Mouse (Mus musculus) activated CD4-positive, CD25-positive, alpha-beta regulatory T cell, adult 4 months (primary cell): ENCODE measurements around the gene Gm49322. TPM values are rescaled to one million over a fixed set of nuclear protein-coding genes. Genes with fewer than 3 reads are reported as not detected.
A peak's percentile ranks its signal among the peaks of the same experiment; 100 is the strongest.

Source experiments
- ATAC-seq: one replicate; pipeline ENCODE4 v1.8.0; 2017
- polyA plus RNA-seq, 2 experiments: library from polyadenylated mRNA; unstranded; fragments of 100-300 nt; shearing (Covaris generic); gene quantifications; one replicate each; pipeline ENCODE4 v1.2.1; 2017

Gm49322 gene
- polyA plus RNA-seq, 2 experiments from 2014 or later, result 9.5 to 11.5 TPM

DNA sequence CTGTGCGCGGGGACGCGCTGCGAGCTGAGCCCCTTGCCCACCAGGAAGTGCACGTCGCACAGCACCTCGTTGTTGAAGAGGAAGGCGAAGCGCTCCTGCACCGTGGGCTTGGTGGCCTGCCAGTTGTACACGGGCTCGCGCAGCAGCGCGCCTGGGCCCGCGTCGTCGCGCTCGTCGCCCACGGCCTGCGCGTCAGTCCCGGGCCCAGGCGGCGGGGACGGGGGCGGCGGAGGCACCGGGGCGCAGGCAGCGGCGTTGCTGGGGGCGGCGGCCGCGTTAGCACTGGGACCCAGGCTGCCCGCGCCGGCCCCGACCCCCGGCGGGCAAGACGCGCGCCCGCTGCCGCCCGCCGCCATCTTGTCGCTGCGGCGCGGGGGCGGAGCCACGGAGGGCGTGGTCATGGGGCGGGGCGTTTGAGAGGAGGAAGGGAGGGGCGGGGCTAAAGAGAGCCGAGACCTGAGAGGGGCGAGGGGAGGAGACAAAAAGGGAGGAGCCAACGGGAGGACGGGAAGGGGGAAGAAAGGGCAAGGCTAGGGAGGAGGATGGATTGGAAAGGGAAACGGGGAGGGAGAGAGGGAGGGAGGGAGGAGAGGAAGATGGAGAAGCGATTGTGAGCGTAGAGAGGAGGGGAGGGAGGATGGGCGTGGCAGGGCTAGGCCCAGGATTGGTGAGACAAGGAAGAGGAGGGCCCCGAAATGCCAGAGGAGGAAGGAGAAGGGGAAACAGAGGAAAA lies 50.5 kb downstream of the Gm49322 start:
- ATAC-seq, result peak; percentile 40

DNA sequence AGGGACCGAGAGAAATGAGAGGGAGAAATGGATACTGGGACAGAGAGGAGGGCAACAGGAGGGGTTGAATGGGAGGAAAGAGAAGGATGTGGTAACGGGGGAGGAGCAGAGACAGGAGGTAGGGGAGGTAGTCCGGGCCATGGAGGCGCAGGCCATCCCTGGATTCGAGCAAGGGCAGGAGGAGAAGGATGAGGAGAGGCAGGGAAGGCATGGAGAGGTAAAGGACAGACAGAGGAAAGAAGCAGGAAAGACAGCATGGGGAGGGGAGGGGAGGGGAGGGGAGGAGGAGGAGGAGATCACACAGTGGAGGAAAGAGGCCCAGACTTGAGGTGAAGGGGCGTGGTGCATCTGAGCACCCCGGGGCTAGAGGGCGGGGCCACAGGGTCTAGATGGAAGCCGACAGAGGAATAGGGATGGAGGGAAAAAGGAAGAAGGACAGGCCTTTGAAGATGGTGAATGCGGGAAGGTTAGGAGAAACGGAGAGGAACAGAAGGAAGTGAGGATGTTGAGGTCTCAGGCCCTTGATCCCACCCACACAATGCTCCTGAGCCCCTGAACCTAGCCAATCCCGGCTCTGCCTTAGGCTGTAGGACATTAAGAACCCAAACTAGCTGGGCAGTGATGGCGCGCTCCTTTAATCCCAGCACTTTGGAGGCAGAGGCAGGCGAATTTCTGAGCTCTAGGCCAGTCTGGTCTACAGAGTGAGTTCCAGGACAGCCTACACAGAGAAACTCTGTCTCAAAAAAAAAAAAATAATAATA lies 51.2 kb downstream of the Gm49322 start, which contains the start of gene Btbd2:
TSS of gene Btbd2 (minus strand) at position 209 of the 761 bp plus-strand sequence.
- ATAC-seq, result peak; percentile 40

DNA sequence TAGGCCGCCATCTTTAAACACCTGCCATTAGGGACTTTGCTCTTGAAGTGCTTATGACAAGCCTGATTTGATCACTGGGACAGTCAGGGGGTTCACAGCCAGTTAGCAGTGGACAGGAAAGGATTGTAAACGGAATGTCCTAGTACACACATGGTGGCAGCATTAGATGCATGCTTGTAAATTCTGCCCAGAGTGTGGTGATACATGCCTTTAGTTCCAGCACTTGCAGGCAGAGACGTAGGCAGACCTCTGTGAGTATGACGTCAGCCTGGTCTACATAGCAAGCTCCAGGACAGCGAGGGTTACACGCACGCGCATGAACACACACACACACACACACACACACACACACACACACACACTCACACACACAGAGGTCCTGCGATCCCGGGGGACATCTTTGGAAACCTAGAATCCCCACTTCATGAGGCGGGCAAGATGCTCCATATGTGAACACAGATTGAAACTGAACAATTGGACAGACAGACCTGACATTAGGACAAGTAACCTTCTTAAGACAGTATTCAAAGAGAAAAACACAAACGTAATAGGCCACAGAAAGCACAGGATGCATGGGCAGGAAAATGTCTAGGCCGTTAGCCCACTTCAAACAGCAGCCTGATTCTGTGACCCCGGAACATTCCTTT lies 52.5 kb downstream of the Gm49322 start:
- peak; percentile 22 for ATAC-seq

GRCm38 (mm10) chr10:80658841-80659202 lies 53.0 kb downstream of the Gm49322 start:
- peak; percentile 65 for ATAC-seq

DNA sequence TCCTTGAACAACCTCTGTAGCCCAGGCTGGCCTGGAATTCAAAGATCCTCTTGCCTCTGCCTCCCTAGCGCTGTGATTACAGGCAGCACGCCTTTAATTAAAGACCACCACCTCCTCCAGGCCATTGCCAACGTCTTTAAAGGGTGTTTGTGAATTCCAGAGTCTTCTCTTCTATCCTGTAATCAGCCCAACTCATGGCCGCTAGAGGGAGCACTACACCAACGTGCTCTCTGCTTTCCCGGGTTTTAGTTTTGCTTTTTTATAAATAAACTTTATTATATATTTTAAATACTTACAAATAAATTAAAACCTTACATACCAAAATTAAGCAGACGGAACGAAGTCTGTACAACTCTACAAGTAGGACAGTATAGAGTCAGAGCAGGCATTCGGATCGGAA lies 53.4 kb downstream of the Gm49322 start:
- no peak for ATAC-seq

- no peak for ATAC-seq
Measured at GRCm38 (mm10) chr10:80661149-80661548, 55.3 kb downstream of the Gm49322 start.

- ATAC-seq, result no peak
Measured at GRCm38 (mm10) chr10:80663485-80664196, 57.8 kb downstream of the Gm49322 start.

GRCm38 (mm10) chr10:80664197-80665015 lies 58.6 kb downstream of the Gm49322 start:
- peak; percentile 28 for ATAC-seq

DNA sequence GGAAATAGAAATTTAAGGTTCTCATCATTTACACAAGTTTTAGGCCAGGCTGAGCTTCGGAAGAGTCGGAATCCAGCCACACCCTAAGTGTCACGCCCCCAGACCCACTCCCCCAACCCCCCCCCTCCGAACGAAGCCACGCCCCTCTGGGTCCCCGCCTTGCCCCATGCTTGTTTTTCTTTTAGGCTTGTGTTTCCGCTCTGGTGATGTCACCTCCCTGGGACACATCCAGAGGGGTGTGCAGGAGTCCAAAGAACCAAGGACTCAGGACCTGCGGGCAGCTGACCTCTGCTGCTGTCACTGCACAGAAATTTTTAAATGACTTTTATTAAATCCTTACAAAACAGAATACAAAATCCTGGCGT lies 59.2 kb downstream of the Gm49322 start:
- ATAC-seq, result no peak

Other genes with a start within 250 kb of the Gm49322 start
- gene Plk5, start 249.6 kb upstream of the Gm49322 start, polyA plus RNA-seq, result not detected
- gene Mex3d, start 218.4 kb upstream of the Gm49322 start, polyA plus RNA-seq, result 1 to 10 TPM in 1 of 2 experiments, under 1 TPM in 1; 0.62 to 1.2 TPM
- 10 to 100 TPM; 23.6 to 32.0 TPM for gene Mbd3, start 206.5 kb upstream of the Gm49322 start, polyA plus RNA-seq
- gene Uqcr11, start 199.2 kb upstream of the Gm49322 start, polyA plus RNA-seq, result 100 to 1,000 TPM; 327 to 363 TPM
- 10 to 100 TPM in 1 of 2 experiments, 1 to 10 TPM in 1; 9.3 to 10.7 TPM for gene Tcf3, start 172.4 kb upstream of the Gm49322 start, polyA plus RNA-seq
- gene Onecut3, start 111.2 kb upstream of the Gm49322 start, polyA plus RNA-seq, result not detected
- not detected for gene Atp8b3, start 66.9 kb upstream of the Gm49322 start, polyA plus RNA-seq
- gene Rexo1, start 44.5 kb upstream of the Gm49322 start, polyA plus RNA-seq, result 10 to 100 TPM; 13.0 to 13.4 TPM
- 1 to 10 TPM; 5.2 to 8.1 TPM for gene Klf16, start 28.7 kb upstream of the Gm49322 start, polyA plus RNA-seq
- 10 to 100 TPM in 1 of 2 experiments, 1 to 10 TPM in 1; 9.4 to 11.8 TPM for gene Abhd17a, start 15.7 kb upstream of the Gm49322 start, polyA plus RNA-seq
- gene Scamp4, start 3.1 kb upstream of the Gm49322 start, polyA plus RNA-seq, result 100 to 1,000 TPM; 104 to 107 TPM
- 1 to 10 TPM; 2.5 to 3.7 TPM for gene Adat3, start 3.1 kb upstream of the Gm49322 start, polyA plus RNA-seq
- gene Csnk1g2, start 16.8 kb downstream of the Gm49322 start, polyA plus RNA-seq, result 10 to 100 TPM; 13.3 to 16.1 TPM
- 1 to 10 TPM; 5.5 to 6.1 TPM for gene Btbd2, start 51.0 kb downstream of the Gm49322 start, polyA plus RNA-seq
- 10 to 100 TPM; 56.1 to 64.2 TPM for gene Mknk2, start 72.1 kb downstream of the Gm49322 start, polyA plus RNA-seq
- gene Mob3a, start 96.0 kb downstream of the Gm49322 start, polyA plus RNA-seq, result 100 to 1,000 TPM; 212 to 221 TPM
- gene Izumo4, start 96.2 kb downstream of the Gm49322 start, polyA plus RNA-seq, result 10 to 100 TPM; 80.1 to 96.5 TPM
- gene Ap3d1, start 136.2 kb downstream of the Gm49322 start, polyA plus RNA-seq, result 10 to 100 TPM; 22.7 to 24.0 TPM
- 10 to 100 TPM; 13.6 to 18.0 TPM for gene Dot1l, start 149.2 kb downstream of the Gm49322 start, polyA plus RNA-seq
- gene Sf3a2, start 192.2 kb downstream of the Gm49322 start, polyA plus RNA-seq, result 10 to 100 TPM; 18.9 to 19.9 TPM
- gene Plekhj1, start 192.6 kb downstream of the Gm49322 start, polyA plus RNA-seq, result 100 to 1,000 TPM; 121 to 156 TPM
- gene Amh, start 199.2 kb downstream of the Gm49322 start, polyA plus RNA-seq, result not detected
- not detected for gene Jsrp1, start 207.5 kb downstream of the Gm49322 start, polyA plus RNA-seq
- gene Oaz1, start 220.6 kb downstream of the Gm49322 start, polyA plus RNA-seq, result 1,000 to 10,000 TPM; 1,826 to 2,667 TPM
- gene Lingo3, start 238.0 kb downstream of the Gm49322 start, polyA plus RNA-seq, result not detected
- 100 to 1,000 TPM; 202 to 214 TPM for gene Lsm7, start 249.2 kb downstream of the Gm49322 start, polyA plus RNA-seq
- 10 to 100 TPM in 1 of 2 experiments, 1 to 10 TPM in 1; 8.9 to 18.4 TPM for gene Sppl2b, start 249.3 kb downstream of the Gm49322 start, polyA plus RNA-seq